In the genomic region with DNA sequence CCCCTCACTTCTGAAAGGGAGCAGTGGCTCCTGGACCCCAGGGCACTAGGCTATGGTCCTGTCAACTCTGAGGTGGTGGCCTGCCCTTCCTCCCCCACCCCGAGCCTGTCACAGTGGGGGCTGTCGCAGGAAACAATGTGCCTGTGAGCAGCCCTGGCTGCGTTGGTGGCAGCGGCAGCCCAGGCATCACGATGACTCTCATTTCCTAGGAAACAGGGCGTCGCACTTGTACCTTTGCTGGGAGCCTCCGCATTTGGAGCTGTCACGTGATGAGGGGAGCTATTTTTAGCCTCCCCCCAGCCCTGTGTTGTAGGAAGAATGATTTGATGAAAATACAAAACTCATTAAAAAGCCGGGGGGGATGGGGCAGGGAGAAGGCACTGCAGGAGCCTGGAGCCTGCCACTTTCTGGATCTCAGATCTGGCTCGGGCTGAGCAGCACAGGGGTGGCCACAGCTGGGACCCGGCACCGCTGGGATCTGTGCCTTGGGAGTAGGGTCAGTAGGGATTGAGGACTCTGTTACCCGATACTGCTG, we compare ENCODE assay signal across 7 mouse cellular contexts.
A peak's percentile ranks its signal among the peaks of the same experiment; 100 is the strongest.
DNase-seq lines count a peak whose midpoint lies in the region; ATAC-seq lines count a peak whose summit lies in the region.

No protein-coding gene starts in this region.

- peaks cover 41% of the 10 kb centered on the region for H3K4me1 ChIP-seq in forebrain, embryonic 13.5 days
- H3K4me1 ChIP-seq in hindbrain, embryonic 16.5 days (ENCODE audit: control insufficient read depth, insufficient read depth, low read depth, low read length), result peaks cover 21% of the 10 kb centered on the region
- peaks cover 12% of the 10 kb centered on the region for H3K4me1 ChIP-seq in midbrain, embryonic 14.5 days (ENCODE audit: control insufficient read depth, insufficient read depth, low read length)

- H3K9ac ChIP-seq in forebrain, embryonic 13.5 days, result no peak overlapping the region; the same call in 1 of the 2 replicates
- H3K9ac ChIP-seq in hindbrain, embryonic 16.5 days (ENCODE audit: low read depth, low read length), result 0 out of 2 replicates have a peak overlapping the region, but pooled peaks have one; percentile 15
- H3K9ac ChIP-seq in midbrain, embryonic 14.5 days (replicated peaks; ENCODE audit: low read length), result no peak overlapping the region

- H3K36me3 ChIP-seq in forebrain, embryonic 13.5 days (ENCODE audit: poor library complexity, severe bottlenecking), result no peaks in the 10 kb centered on the region
- H3K36me3 ChIP-seq in hindbrain, embryonic 16.5 days (ENCODE audit: control insufficient read depth, insufficient read depth, low read length), result no peaks in the 10 kb centered on the region
- no peaks in the 10 kb centered on the region for H3K36me3 ChIP-seq in midbrain, embryonic 14.5 days (ENCODE audit: control insufficient read depth, insufficient read depth, low read length)

- H3K9me3 ChIP-seq in forebrain, embryonic 13.5 days (replicated peaks), result no peaks in the 10 kb centered on the region
- no peaks in the 10 kb centered on the region for H3K9me3 ChIP-seq in hindbrain, embryonic 16.5 days (ENCODE audit: control insufficient read depth, low read length)
- no peaks in the 10 kb centered on the region for H3K9me3 ChIP-seq in midbrain, embryonic 14.5 days (ENCODE audit: control insufficient read depth, low read length)

- peak overlapping the region; percentile 39 for H3K4me2 ChIP-seq in forebrain, embryonic 13.5 days
- H3K4me2 ChIP-seq in hindbrain, embryonic 16.5 days (ENCODE audit: low read length), result peak overlapping the region; percentile 27
- H3K4me2 ChIP-seq in midbrain, embryonic 14.5 days (ENCODE audit: low read length), result peak overlapping the region; percentile 29

- H3K27ac ChIP-seq in forebrain, embryonic 13.5 days, result peak overlapping the region; percentile 53
- H3K27ac ChIP-seq in hindbrain, embryonic 16.5 days (ENCODE audit: low read depth, low read length), result 0 out of 2 replicates have a peak overlapping the region, but pooled peaks have one; percentile 12
- no peak overlapping the region for H3K27ac ChIP-seq in midbrain, embryonic 14.5 days (replicated peaks; ENCODE audit: low read depth, low read length)

- H3K4me3 ChIP-seq in forebrain, embryonic 13.5 days, result no peak overlapping the region
- no peak overlapping the region for H3K4me3 ChIP-seq in hindbrain, embryonic 16.5 days (ENCODE audit: low read length)
- no peak overlapping the region for H3K4me3 ChIP-seq in midbrain, embryonic 14.5 days (replicated peaks; ENCODE audit: low read depth, low read length)

- peak; percentile 77 for ATAC-seq in forebrain, embryonic 13.5 days
- peak; percentile 77 for ATAC-seq in hindbrain, embryonic 16.5 days
- ATAC-seq in midbrain, embryonic 14.5 days (ENCODE audit: low FRiP score, low TSS enrichment), result peak; percentile 53; the same call in 1 of the 2 replicates

- 2% methylated on average over 14 of the region's 14 CpGs for WGBS in forebrain, embryonic 13.5 days
- 3% methylated on average over 14 of the region's 14 CpGs for WGBS in hindbrain, embryonic 16.5 days
- 2% methylated on average over 14 of the region's 14 CpGs for WGBS in midbrain, embryonic 14.5 days

- DNase-seq in c-Kit-positive CD71-negative TER-119-negative erythroid progenitor cells, embryonic 14.5 days (ENCODE audit: low read depth), result peak; percentile 30
- peak; percentile 79 to 86 for DNase-seq in left cerebral cortex, adult 18-20 months (ENCODE audit: low spot score in 2 of 2)
- DNase-seq in midbrain, embryonic 14.5 days, result peak; percentile 70
- DNase-seq in spleen, postnatal 36 days (ENCODE audit: low spot score in 2 of 2), result no peak
- no peak for DNase-seq in urinary bladder, postnatal 14 days (ENCODE audit: low spot score)

- H3K27me3 ChIP-seq in forebrain, embryonic 13.5 days, result peaks cover 6% of the 10 kb centered on the region; the same call in 1 of the 2 replicates
- no peaks in the 10 kb centered on the region; the same call in none of the 2 replicates for H3K27me3 ChIP-seq in hindbrain, embryonic 16.5 days (replicated peaks; ENCODE audit: control insufficient read depth, insufficient read depth, low read length)
- H3K27me3 ChIP-seq in midbrain, embryonic 14.5 days (ENCODE audit: control insufficient read depth, insufficient read depth, low read length), result no peaks in the 10 kb centered on the region; the same call in 1 of the 2 replicates

Comparison
In these comparisons a context has a peak if more than half of its experiments do, and no peak if none do; other contexts are left out.
1. DNase-seq: peak in c-Kit-positive CD71-negative TER-119-negative erythroid progenitor cells, embryonic 14.5 days (single experiment), left cerebral cortex, adult 18-20 months (2 of 2) and midbrain, embryonic 14.5 days (single experiment); none in spleen, postnatal 36 days (0 of 2) and urinary bladder, postnatal 14 days (single experiment).
2. Peak in every context shown above with its lines, with median percentiles within 50 percentile points of each other: ATAC-seq and H3K4me2 ChIP-seq.